Mouse (Mus musculus): ENCODE results near the gene Magi1.

DNA sequence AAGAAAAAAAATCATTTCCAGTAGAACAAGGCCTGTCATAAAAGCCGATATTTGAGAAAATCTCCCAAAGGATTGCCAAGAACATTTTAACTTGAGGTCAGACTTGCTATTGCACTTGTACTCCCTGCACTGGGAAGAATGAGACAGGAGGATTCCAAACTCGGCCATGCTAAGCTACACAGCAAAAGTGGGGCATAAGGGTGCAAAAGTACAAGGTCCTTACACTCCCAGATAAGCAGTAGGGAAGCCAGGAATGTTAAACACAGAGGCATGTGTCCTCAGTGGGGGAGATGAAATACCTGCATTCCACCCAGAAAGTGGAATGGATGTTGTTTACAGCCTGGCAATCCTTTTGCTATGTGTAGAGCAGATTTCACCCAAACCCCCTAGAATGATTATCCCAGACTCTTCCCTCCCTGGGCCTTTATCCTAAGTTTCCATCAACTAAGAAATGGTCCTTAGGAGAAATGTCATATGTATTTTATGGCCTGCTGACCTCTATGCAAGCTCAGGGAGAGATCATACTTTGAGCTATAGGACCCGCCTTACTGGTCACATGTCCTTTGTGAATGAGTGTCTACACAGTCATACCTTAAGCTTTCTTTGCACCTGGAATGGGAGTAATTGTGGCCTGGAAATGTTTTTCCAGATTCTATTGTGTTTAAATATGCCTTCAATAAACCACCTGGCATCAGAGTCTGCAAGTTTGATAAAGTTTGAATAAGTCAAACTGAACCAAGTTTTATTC is 128.7 kb downstream of the Magi1 start:
- no peak for TF ChIP-seq CTCF (IDR thresholded peaks at IDR 0.05; ENCODE audit: borderline replicate concordance, extremely low read depth, insufficient read depth, insufficient read length)
- TF ChIP-seq POLR2A (IDR thresholded peaks at IDR 0.05; ENCODE audit: borderline replicate concordance, extremely low read depth, insufficient read depth, insufficient read length, poor library complexity, severe bottlenecking), result no peak

Data from brain, embryonic 14.5 days (tissue).